Mouse (Mus musculus) MEL (cell line): ENCODE data around the gene Arid1b. TPM values are rescaled to one million over a fixed set of nuclear protein-coding genes. Genes with fewer than 3 reads are reported as not detected.
A peak's percentile ranks its signal among the peaks of the same experiment; 100 is the strongest.

Source experiments
- DNase-seq: peaks from one replicate; pipeline ENCODE4 v3.0.0; 2011; ENCODE audit warnings: low read depth, low spot score
- H3K27ac ChIP-seq: 2 replicates; pipeline ENCODE4 v1.5.1; 2012; ENCODE audit warnings: low read depth, mild to moderate bottlenecking, control low read depth, low read length, moderate library complexity; ENCODE audit not compliant: control insufficient read depth
- H3K27me3 ChIP-seq, 2 experiments: fragments of 150-350 bp in 1 of 2; sonication (generic) in 1 of 2; 2 replicates each; pipeline ENCODE4 v1.6.1; 2012; ENCODE audit warnings: low read length in 2 of 2, mild to moderate bottlenecking in 2 of 2, improper control_type of control experiment in 1 of 2, moderate library complexity in 1 of 2; ENCODE audit not compliant: insufficient read depth in 2 of 2, control insufficient read depth in 1 of 2
- H3K36me3 ChIP-seq, 2 experiments: 2 replicates each; pipeline ENCODE4 v1.6.1; 2012 to 2014; ENCODE audit warnings: low read length in 2 of 2, improper control_type of control experiment in 1 of 2, inconsistent platforms in 1 of 2, mild to moderate bottlenecking in 1 of 2; ENCODE audit not compliant: insufficient read depth in 2 of 2, control insufficient read depth in 1 of 2
- H3K4me1 ChIP-seq, 2 experiments: fragments of 150-350 bp in 1 of 2; sonication (generic) in 1 of 2; 2 replicates each; pipeline ENCODE4 v1.6.1; 2012; ENCODE audit warnings: low read length in 2 of 2, improper control_type of control experiment in 1 of 2, mild to moderate bottlenecking in 1 of 2; ENCODE audit not compliant: insufficient read depth in 2 of 2, control insufficient read depth in 1 of 2
- H3K4me3 ChIP-seq, 2 experiments: fragments of 150-350 bp in 1 of 2; sonication (generic) in 1 of 2; 2 replicates each; pipeline ENCODE4 v1.5.1; 2012; ENCODE audit warnings: low read depth in 2 of 2, low read length in 2 of 2, mild to moderate bottlenecking in 2 of 2, moderate library complexity in 2 of 2, control low read depth in 1 of 2, improper control_type of control experiment in 1 of 2; ENCODE audit not compliant: control insufficient read depth in 1 of 2, insufficient read depth in 1 of 2
- H3K79me2 ChIP-seq: 2 replicates; pipeline ENCODE4 v1.6.1; 2012; ENCODE audit warnings: mild to moderate bottlenecking, low read length, moderate library complexity; ENCODE audit not compliant: control insufficient read depth, poor library complexity, insufficient read depth
- H3K9ac ChIP-seq: 2 replicates; pipeline ENCODE4 v1.6.1; 2012; ENCODE audit warnings: low read depth, mild to moderate bottlenecking, control low read depth, low read length, moderate library complexity; ENCODE audit not compliant: control insufficient read depth, poor library complexity, severe bottlenecking
- H3K9me3 ChIP-seq: fragments of 150-350 bp; sonication (generic); replicated peaks from 2 replicates; pipeline ENCODE4 v1.6.1; 2012; ENCODE audit warnings: mild to moderate bottlenecking, low read length, improper control_type of control experiment, moderate library complexity; ENCODE audit not compliant: insufficient read depth
- BHLHE40 ChIP-seq: IDR thresholded peaks from 2 replicates; pipeline ENCODE4 v1.6.1; 2012; ENCODE audit warnings: low read depth, mild to moderate bottlenecking, inconsistent platforms, low read length, improper control_type of control experiment, borderline replicate concordance
- CHD1 ChIP-seq: IDR thresholded peaks from 2 replicates; pipeline ENCODE4 v1.6.1; 2012; ENCODE audit warnings: low read depth, mild to moderate bottlenecking, inconsistent platforms, low read length, improper control_type of control experiment
- CHD2 ChIP-seq: IDR thresholded peaks from 2 replicates; pipeline ENCODE4 v1.6.1; 2011; ENCODE audit warnings: low read length, improper control_type of control experiment
- CTCF ChIP-seq, 3 experiments: IDR thresholded peaks in 2 of 3; conservative IDR thresholded peaks in 1 of 3; 2 replicates each; pipeline ENCODE4 v1.5.1; 2011 to 2012; ENCODE audit warnings: low read length in 3 of 3, low read depth in 2 of 3, mild to moderate bottlenecking in 2 of 3, improper control_type of control experiment in 1 of 3, inconsistent platforms in 1 of 3, mixed read lengths in 1 of 3, moderate library complexity in 1 of 3; ENCODE audit not compliant: control insufficient read depth in 1 of 3, insufficient read depth in 1 of 3, poor library complexity in 1 of 3, severe bottlenecking in 1 of 3
- E2F4 ChIP-seq: IDR thresholded peaks from 2 replicates; pipeline ENCODE4 v1.6.1; 2011; ENCODE audit warnings: low read depth, low read length, improper control_type of control experiment, borderline replicate concordance
- ELF1 ChIP-seq: IDR thresholded peaks from 2 replicates; pipeline ENCODE4 v1.6.1; 2014; ENCODE audit warnings: low read depth, mild to moderate bottlenecking, inconsistent platforms, low read length, improper control_type of control experiment, moderate library complexity
- EP300 ChIP-seq, 2 experiments: IDR thresholded peaks; 2 replicates each; pipeline ENCODE4 v1.6.1; 2011; ENCODE audit warnings: improper control_type of control experiment in 2 of 2, low read length in 2 of 2, low read depth in 1 of 2, mild to moderate bottlenecking in 1 of 2
- ETS1 ChIP-seq: IDR thresholded peaks from 2 replicates; pipeline ENCODE4 v1.6.1; 2012; ENCODE audit warnings: low read depth, mild to moderate bottlenecking, inconsistent platforms, low read length, improper control_type of control experiment, moderate library complexity
- GABPA ChIP-seq: IDR thresholded peaks from 2 replicates; pipeline ENCODE4 v1.6.1; 2012; ENCODE audit warnings: low read depth, mild to moderate bottlenecking, inconsistent platforms, low read length, improper control_type of control experiment, moderate library complexity
- GATA1 ChIP-seq: IDR thresholded peaks from 2 replicates; pipeline ENCODE4 v1.6.1; 2011; ENCODE audit warnings: low read depth, low read length, improper control_type of control experiment
- HCFC1 ChIP-seq: IDR thresholded peaks from 2 replicates; pipeline ENCODE4 v1.6.1; 2012; ENCODE audit warnings: low read depth, mild to moderate bottlenecking, inconsistent platforms, low read length, improper control_type of control experiment, moderate library complexity
- JUND ChIP-seq: IDR thresholded peaks from 2 replicates; pipeline ENCODE4 v1.6.1; 2011; ENCODE audit warnings: low read depth, mild to moderate bottlenecking, improper control_type of control experiment, low read length
- KAT2A ChIP-seq: conservative IDR thresholded peaks from 2 replicates; pipeline ENCODE4 v1.6.1; 2012; ENCODE audit warnings: low read depth, low read length, improper control_type of control experiment, inconsistent platforms
- MAFK ChIP-seq: IDR thresholded peaks from 2 replicates; pipeline ENCODE4 v1.6.1; 2011; ENCODE audit warnings: low read depth, mild to moderate bottlenecking, low read length, improper control_type of control experiment, borderline replicate concordance
- MAX ChIP-seq: IDR thresholded peaks from 2 replicates; pipeline ENCODE4 v1.6.1; 2011; ENCODE audit warnings: low read length, improper control_type of control experiment
- MAZ ChIP-seq: IDR thresholded peaks from 2 replicates; pipeline ENCODE4 v1.6.1; 2012; ENCODE audit warnings: low read depth, mild to moderate bottlenecking, inconsistent platforms, low read length, improper control_type of control experiment
- MXI1 ChIP-seq: IDR thresholded peaks from 2 replicates; pipeline ENCODE4 v1.6.1; 2011; ENCODE audit warnings: mild to moderate bottlenecking, low read depth, low read length, improper control_type of control experiment
- MYB ChIP-seq: IDR thresholded peaks from 2 replicates; pipeline ENCODE4 v1.6.1; 2011; ENCODE audit warnings: mild to moderate bottlenecking, low read depth, low read length, improper control_type of control experiment
- NELFE ChIP-seq: IDR thresholded peaks from 2 replicates; pipeline ENCODE4 v1.6.1; 2011; ENCODE audit warnings: low read depth, low read length, improper control_type of control experiment
- NRF1 ChIP-seq: IDR thresholded peaks from 2 replicates; pipeline ENCODE4 v1.6.1; 2014; ENCODE audit warnings: low read depth, mild to moderate bottlenecking, inconsistent platforms, low read length, improper control_type of control experiment, moderate library complexity; ENCODE audit not compliant: poor library complexity, insufficient read depth, severe bottlenecking
- POLR2A ChIP-seq, 2 experiments: IDR thresholded peaks; 2 replicates each; pipeline ENCODE4 v1.6.1; 2011 to 2012; ENCODE audit warnings: low read length in 2 of 2, mild to moderate bottlenecking in 2 of 2, control low read depth in 1 of 2, improper control_type of control experiment in 1 of 2, low read depth in 1 of 2, moderate library complexity in 1 of 2; ENCODE audit not compliant: control insufficient read depth in 1 of 2, insufficient read depth in 1 of 2, poor library complexity in 1 of 2
- POLR2AphosphoS5 ChIP-seq: IDR thresholded peaks from 2 replicates; pipeline ENCODE4 v1.6.1; 2012; ENCODE audit warnings: low read depth, borderline replicate concordance, mild to moderate bottlenecking, inconsistent platforms, low read length, moderate library complexity, mixed read lengths
- RAD21 ChIP-seq: IDR thresholded peaks from 2 replicates; pipeline ENCODE4 v1.6.1; 2011; ENCODE audit warnings: mild to moderate bottlenecking, low read depth, low read length, improper control_type of control experiment
- RCOR1 ChIP-seq: IDR thresholded peaks from 2 replicates; pipeline ENCODE4 v1.6.1; 2012; ENCODE audit warnings: low read depth, mild to moderate bottlenecking, inconsistent platforms, low read length, improper control_type of control experiment
- SIN3A ChIP-seq: IDR thresholded peaks from 2 replicates; pipeline ENCODE4 v1.6.1; 2012; ENCODE audit warnings: low read length, improper control_type of control experiment, inconsistent platforms
- SMC3 ChIP-seq: IDR thresholded peaks from 2 replicates; pipeline ENCODE4 v1.6.1; 2011; ENCODE audit warnings: low read depth, low read length, improper control_type of control experiment
- TAL1 ChIP-seq: IDR thresholded peaks from 2 replicates; pipeline ENCODE4 v1.6.1; 2012; ENCODE audit warnings: mild to moderate bottlenecking, inconsistent platforms, low read length, moderate library complexity, mixed read lengths
- TBP ChIP-seq: IDR thresholded peaks from 2 replicates; pipeline ENCODE4 v1.8.0; 2011; ENCODE audit warnings: low read depth, low read length, improper control_type of control experiment
- TCF12 ChIP-seq: IDR thresholded peaks from 2 replicates; pipeline ENCODE4 v1.6.1; 2014; ENCODE audit warnings: low read depth, mild to moderate bottlenecking, inconsistent platforms, low read length, improper control_type of control experiment, moderate library complexity
- UBTF ChIP-seq: IDR thresholded peaks from 2 replicates; pipeline ENCODE4 v1.6.1; 2012; ENCODE audit warnings: low read depth, mild to moderate bottlenecking, inconsistent platforms, low read length, improper control_type of control experiment, moderate library complexity, borderline replicate concordance; ENCODE audit not compliant: insufficient read depth
- USF1 ChIP-seq: IDR thresholded peaks from 2 replicates; pipeline ENCODE4 v1.6.1; 2014; ENCODE audit warnings: low read depth, mild to moderate bottlenecking, inconsistent platforms, low read length, improper control_type of control experiment, moderate library complexity
- USF2 ChIP-seq, 2 experiments: IDR thresholded peaks; 2 replicates each; pipeline ENCODE4 v1.6.1; 2011 to 2012; ENCODE audit warnings: improper control_type of control experiment in 2 of 2, low read length in 2 of 2, borderline replicate concordance in 1 of 2, inconsistent platforms in 1 of 2, low read depth in 1 of 2, mild to moderate bottlenecking in 1 of 2; ENCODE audit not compliant: insufficient read depth in 1 of 2
- ZC3H11A ChIP-seq: IDR thresholded peaks from 2 replicates; pipeline ENCODE4 v1.6.1; 2012; ENCODE audit warnings: low read depth, mild to moderate bottlenecking, inconsistent platforms, low read length, improper control_type of control experiment
- ZKSCAN1 ChIP-seq: IDR thresholded peaks from 2 replicates; pipeline ENCODE4 v1.6.1; 2012; ENCODE audit warnings: low read depth, mild to moderate bottlenecking, inconsistent platforms, low read length, improper control_type of control experiment, moderate library complexity
- ZMIZ1 ChIP-seq: IDR thresholded peaks from 2 replicates; pipeline ENCODE4 v1.6.1; 2012; ENCODE audit warnings: low read depth, mild to moderate bottlenecking, inconsistent platforms, low read length, improper control_type of control experiment, moderate library complexity
- polyA plus RNA-seq, 2 experiments: library from polyadenylated mRNA; stranded (reverse) in 1 of 2; unstranded in 1 of 2; fragments of >175 nt in 1 of 2; fragments of >200 nt in 1 of 2; gene quantifications; 2 replicates each; pipeline versions ENCODE4 v1.2.1 to v1.2.4; 2012; ENCODE audit warnings: low replicate concordance in 2 of 2, low read depth in 1 of 2; ENCODE audit not compliant: insufficient read length in 2 of 2, insufficient read depth in 1 of 2, missing spikeins in 1 of 2
- total RNA-seq: library from RNA; depleted of rRNA; stranded (reverse); fragments of 300-350 nt; gene quantifications from 2 replicates; pipeline ENCODE4 v1.2.3, GENCODE M21; 2012; rRNA removed

Arid1b gene
- total RNA-seq = 13.3 and 13.4 TPM in 2 replicates
- polyA plus RNA-seq = 10 to 100 TPM in 1 of 2 experiments, not detected in 1; 17.4 TPM

DNA sequence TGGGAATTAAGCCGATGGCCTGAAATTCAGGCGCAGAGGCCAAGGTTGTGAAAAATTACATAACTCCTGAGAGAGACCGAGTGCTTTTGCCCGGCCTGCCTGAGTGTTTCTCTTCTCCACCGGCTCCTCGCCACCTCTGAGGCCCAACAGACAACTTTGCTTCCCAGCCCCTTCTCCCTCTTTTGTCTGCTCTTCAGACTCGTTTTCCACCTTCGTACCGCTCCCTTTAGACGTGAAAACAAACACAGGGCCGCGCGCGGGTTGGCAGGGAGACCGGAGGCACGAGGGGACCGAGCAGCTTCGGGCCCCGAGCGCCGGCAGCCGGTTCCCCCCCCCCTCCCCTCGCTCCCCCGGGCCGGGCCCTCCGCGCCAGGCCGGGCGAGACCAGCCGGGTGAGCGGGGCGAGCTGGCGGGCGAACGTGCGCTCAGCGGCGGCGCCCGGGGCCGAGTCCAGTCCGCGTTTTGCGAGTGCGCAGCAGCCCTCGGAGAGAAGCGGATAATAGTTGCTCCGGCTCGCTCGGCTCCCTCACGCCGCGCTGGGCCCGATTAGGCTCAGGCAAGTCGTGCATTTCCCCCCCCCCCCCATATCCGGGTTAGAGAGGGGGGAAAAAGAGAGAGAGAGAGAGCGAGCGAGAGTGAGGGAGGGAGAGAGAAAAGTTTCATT lies at the start of gene Arid1b:
Gene Arid1b, plus strand, starts transcription at position 493 of the 664 bp plus-strand sequence.
- Histone ChIP-seq H3K9me3 (no peaks in the 10 kb centered on the region), H3K4me3 (peak within 1 kb of the TSS; percentile 75 to 98), H3K27me3 (no peaks in the 10 kb centered on the region; a peak in 1 of 4 replicates), H3K79me2 (peaks cover 34% of the 10 kb centered on the region), H3K9ac (peak within 1 kb of the TSS; percentile 99), H3K27ac (peak within 1 kb of the TSS; percentile 97), H3K36me3 (peaks cover 0 to 9% of the 10 kb centered on the region in 2 experiments; a peak in 2 of 4 replicates), H3K4me1 (peaks cover 2 to 9% of the 10 kb centered on the region in 2 experiments; a peak in 3 of 4 replicates)
- peak; percentile 86 for DNase-seq
- TF ChIP-seq E2F4 (no peak), JUND (0 out of 2 replicates have a peak, but pooled peaks have one; percentile 32), ZC3H11A (no peak), HCFC1 (peak; percentile 61; the same call in 1 of the 2 replicates), ELF1 (peak; percentile 69), NRF1 (no peak), GABPA (peak; percentile 45; the same call in 1 of the 2 replicates), USF1 (no peak), POLR2AphosphoS5 (no peak), ZKSCAN1 (no peak), MAZ (peak; percentile 98), ETS1 (0 out of 2 replicates have a peak, but pooled peaks have one; percentile 25), USF2 (IDR thresholded peaks at IDR 0.05; ENCODE audit: borderline replicate concordance in 1 of 2, insufficient read depth in 1 of 2, low read depth in 1 of 2, low read length in 2 of 2) (no peak), MYB (no peak), TBP (peak; percentile 62; the same call in 1 of the 2 replicates), SMC3 (no peak), ZMIZ1 (0 out of 2 replicates have a peak, but pooled peaks have one; percentile 42), GATA1 (no peak), POLR2A (IDR thresholded peaks at IDR 0.05; ENCODE audit: control insufficient read depth in 1 of 2, insufficient read depth in 1 of 2, low read depth in 1 of 2, low read length in 2 of 2, poor library complexity in 1 of 2) (peak; percentile 39 to 55; a peak in 3 of 4 replicates), EP300 (IDR thresholded peaks at IDR 0.05; ENCODE audit: low read depth in 1 of 2, low read length in 2 of 2) (peak in 1 of 2 experiments; percentile 41; a peak in 1 of 4 replicates), NELFE (peak; percentile 48), MAX (no peak; the same call in 1 of the 2 replicates), SIN3A (peak; percentile 53), KAT2A (no peak; the same call in 1 of the 2 replicates), UBTF (peak; percentile 95; the same call in 1 of the 2 replicates), TAL1 (no peak), RAD21 (no peak), BHLHE40 (no peak), MAFK (no peak), CHD1 (peak; percentile 40; the same call in 1 of the 2 replicates), TCF12 (peak; percentile 48), CTCF (IDR thresholded peaks at IDR 0.05 in 2 of 3, conservative IDR thresholded peaks at IDR 0.05 in 1 of 3; ENCODE audit: control insufficient read depth in 1 of 3, insufficient read depth in 1 of 3, low read depth in 2 of 3, low read length in 3 of 3, poor library complexity in 1 of 3, severe bottlenecking in 1 of 3) (no peak), RCOR1 (no peak), MXI1 (peak; percentile 59), CHD2 (no peak)
